Mouse (Mus musculus): ENCODE measurements around the gene Itgb7.

Itgb7 gene

GRCm38 (mm10) chr15:102193652-102194051, 38.1 kb downstream of the Itgb7 start:
- DNase-seq (ENCODE audit: low read depth): no peak

GRCm38 (mm10) chr15:102192820-102193386, 38.8 kb downstream of the Itgb7 start:
- DNase-seq (ENCODE audit: low read depth): peak; percentile 43

- DNase-seq (ENCODE audit: low read depth): no peak
Observed at GRCm38 (mm10) chr15:102192271-102192812, 39.4 kb downstream of the Itgb7 start.

DNA sequence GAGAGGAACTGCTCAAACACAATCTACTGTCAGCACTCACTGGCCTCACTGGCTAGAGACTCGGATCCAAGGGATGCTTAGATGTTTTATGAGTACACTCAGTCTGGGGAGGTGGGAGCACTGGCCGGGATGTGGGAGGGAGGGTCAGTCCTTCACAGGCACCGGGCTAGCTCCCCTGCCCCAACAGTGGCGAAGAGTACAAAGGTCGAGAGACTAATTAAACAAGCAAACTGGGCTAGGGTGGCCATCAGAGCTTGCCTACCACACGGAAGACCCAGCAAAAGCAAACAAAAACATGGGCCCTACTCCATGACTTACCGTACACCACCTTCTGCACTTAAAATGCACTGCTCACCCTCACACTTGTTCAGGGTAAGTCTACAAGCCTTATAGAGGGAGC, 40.0 kb downstream of the Itgb7 start:
- no peak for DNase-seq (ENCODE audit: low read depth)

GRCm38 (mm10) chr15:102188883-102189282, 42.9 kb downstream of the Itgb7 start:
- no peak for DNase-seq (ENCODE audit: low read depth)

GRCm38 (mm10) chr15:102188096-102188495, 43.6 kb downstream of the Itgb7 start:
- DNase-seq (ENCODE audit: low read depth): no peak

DNA sequence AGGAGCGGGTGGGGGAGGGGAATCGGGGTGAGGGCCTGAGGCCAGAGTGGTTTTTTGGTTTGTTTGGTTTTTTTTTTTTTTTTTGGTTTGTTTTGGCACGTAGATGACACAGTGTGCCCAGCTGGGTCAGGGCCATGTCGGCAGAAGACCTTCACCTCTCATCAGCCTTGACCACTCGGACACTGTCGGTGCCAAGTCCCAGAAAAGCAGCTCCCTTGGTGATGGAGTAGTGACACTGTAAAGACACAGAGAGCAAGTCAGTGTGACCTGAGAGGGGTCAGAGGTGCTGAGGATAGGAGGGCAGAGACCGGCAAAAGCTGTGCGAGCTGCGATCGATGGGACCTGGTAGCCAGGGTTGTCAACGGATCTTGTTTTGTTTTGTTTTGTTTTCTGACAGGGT, 45.5 kb downstream of the Itgb7 start:
- no peak for DNase-seq (ENCODE audit: low read depth)

- no peak for DNase-seq (ENCODE audit: low read depth)
Observed at GRCm38 (mm10) chr15:102183076-102183475, 48.7 kb downstream of the Itgb7 start.

- DNase-seq (ENCODE audit: low read depth): no peak
Observed at GRCm38 (mm10) chr15:102179924-102180323, 51.8 kb downstream of the Itgb7 start.

DNA sequence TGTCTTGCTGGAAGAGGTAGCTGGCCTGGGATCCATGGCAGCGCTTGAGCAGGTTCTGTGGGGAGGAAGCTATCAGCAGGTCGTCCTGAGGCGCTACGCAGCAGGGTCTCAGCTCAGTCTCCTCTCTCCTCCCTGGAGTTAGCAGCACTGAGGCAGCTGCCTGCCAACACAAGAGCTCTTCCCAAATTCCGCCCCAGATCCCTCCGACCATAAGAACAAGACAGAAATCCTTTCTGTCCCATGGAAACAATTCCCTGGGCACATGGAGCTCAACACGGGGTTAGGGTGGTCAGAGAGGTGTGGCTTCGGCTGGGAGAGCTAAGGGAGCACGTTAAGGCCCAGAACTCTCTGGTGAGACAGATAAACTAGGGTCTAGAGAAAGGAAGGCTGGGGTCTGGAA, 52.6 kb downstream of the Itgb7 start:
- no peak for DNase-seq (ENCODE audit: low read depth)

DNA sequence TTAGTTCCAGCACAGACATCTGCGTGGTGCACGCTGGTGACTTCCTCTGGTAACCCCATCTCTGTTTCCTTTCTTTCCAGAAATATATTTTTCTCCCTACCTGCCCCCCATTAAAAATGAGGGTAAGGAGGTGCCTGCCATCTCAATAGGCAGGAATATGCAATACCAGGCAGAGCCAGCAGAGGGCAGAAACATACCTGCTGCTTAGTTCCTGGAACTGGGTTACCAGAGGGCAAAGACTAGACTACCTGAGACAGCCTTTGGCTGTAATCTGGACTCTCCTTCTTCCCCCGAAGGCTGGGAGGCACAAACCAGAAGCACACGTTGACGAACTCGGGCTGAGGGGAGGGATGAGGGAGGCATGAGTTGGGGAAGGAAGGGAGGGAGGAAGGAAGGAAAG, 53.5 kb downstream of the Itgb7 start:
- peak; percentile 84 for DNase-seq (ENCODE audit: low read depth)

DNA sequence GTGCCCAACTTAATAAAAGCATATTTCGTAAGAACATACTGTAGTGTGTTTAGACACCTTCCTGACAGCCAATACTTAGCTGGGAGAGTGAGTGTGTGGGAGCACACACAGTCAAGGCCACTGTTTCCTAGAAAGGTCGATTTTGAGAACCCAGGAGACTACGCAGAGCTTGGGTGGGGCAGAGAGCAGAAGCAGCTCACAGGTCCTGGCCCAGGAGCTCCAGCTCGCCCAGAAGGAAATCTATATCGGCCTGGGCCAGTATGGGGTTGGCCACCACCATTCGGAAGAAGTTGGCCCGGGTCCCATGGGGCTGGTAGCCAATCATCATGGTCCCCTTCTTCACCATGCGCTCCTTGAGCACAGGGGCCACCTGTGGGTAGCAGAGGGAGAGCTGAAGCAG, 54.3 kb downstream of the Itgb7 start:
- no peak for DNase-seq (ENCODE audit: low read depth)

- no peak for DNase-seq (ENCODE audit: low read depth)
Observed at GRCm38 (mm10) chr15:102176571-102177316, 55.0 kb downstream of the Itgb7 start.

- DNase-seq (ENCODE audit: low read depth): no peak
Observed at GRCm38 (mm10) chr15:102175736-102176319, 55.9 kb downstream of the Itgb7 start.

GRCm38 (mm10) chr15:102173581-102173980, 58.2 kb downstream of the Itgb7 start:
- no peak for DNase-seq (ENCODE audit: low read depth)

DNA sequence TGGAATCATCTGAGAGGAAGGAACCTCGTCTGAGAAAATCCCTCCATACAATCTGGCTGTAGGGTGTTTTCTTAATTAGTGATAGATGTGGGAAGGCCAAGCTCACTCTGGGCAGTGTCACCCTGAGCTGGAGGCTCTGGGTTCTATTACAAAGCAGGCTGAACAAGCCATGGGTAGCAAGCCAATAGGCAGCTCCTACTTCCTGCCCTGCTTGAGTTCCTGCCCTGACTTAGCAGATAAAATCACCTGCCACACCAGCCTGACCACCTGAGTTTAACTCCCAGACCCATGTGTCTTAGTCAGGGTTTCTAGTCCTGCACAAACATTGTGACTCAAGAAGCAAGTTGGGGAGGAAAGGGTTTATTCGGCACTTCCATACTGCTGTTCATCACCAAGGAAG, 62.7 kb downstream of the Itgb7 start:
- no peak for DNase-seq (ENCODE audit: low read depth)

GRCm38 (mm10) chr15:102167620-102168021, 64.1 kb downstream of the Itgb7 start:
- peak; percentile 95 for DNase-seq (ENCODE audit: low read depth)

Measured in NIH3T3 (cell line).